Mouse (Mus musculus) lung, postnatal 36 days (tissue): ENCODE results near the gene Gabpa.
A peak's percentile ranks its signal among the peaks of the same experiment; 100 is the strongest.

ENCODE experiments used
- DNase-seq: peaks from one replicate; pipeline ENCODE4 v3.0.0; 2022; ENCODE audit warnings: mixed read lengths

The Gabpa gene

DNA sequence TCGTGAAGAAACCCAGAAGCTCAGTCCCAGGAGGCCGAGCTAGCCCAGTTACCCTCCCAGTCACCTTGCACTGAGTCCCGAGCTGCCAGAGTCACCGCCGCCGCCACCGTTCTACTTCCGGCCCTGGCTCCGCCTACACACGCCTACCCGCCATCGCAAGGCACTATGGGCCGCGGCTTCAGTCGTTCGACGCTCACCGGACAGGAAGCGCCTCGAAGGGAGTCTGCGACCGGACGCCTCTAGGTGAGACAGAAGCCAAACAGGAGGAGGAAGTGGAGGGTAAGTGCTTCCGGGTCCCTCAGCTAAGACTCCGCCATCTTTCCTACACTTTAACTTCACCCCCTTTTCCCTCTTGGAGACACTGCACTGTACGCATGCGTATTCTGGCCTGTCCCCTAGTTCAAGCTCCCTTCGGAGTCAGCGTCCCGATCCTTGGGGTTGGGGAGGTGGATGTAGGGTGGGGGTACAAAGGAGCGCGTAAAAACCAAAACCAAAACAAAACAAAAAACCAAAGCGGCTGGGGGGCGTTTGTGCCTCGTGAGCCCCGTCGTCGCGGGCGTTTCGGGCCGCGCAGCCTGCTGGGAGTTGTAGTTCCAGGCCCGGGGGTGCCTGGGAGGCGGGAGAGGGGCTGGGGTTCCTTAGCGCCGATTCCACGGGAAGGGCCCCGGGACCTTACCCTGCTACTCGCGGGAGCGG is at the start of gene Gabpa:
Gabpa (plus strand) TSS at position 181 of the 696 bp plus-strand sequence.
- peak; percentile 96 for DNase-seq

DNA sequence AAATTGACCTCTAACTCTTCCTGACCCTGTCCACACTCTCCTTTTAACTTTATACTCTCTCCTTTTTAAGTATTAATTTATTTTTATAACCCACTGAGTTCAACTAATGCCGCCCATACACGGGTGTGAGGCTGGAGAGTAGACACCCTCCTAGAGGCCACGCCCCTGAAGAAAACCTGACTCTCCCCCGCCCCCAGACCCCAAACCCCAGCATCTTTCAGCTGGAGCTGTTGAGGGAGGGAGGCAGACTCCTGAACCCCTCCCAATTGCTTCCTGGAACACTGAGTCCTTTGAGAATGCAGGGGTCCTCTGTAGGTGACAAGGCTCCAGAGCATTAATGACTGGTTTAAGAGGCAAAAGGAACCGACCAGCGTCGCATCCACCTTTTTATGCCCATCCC is 49.8 kb upstream of the Gabpa start:
- DNase-seq = no peak

DNA sequence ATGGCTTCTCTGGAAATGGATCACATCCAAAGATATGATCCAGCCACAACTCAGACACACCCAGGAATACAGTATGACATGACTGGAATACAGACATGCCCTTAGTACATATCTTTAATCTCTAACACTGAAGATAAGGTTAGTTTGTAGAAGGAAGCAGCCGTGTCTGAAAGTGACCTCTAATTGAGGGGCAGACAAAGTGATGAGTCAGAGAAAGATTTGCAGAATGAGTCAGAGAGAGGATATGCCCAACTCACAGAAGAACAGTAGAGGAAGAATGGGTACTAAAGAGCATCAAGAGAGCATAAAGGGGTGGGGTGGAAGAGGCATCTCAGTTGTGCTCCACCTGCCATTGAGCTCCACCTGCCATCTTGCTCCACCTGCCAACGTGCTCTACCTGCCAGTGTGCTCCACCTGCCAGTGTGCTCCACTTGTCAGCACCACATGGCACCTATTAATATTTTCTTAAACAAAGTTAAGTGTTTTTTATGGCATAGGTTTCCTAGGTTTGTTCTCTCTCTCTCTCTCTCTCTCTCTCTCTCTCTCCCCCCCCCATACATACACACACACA is 44.0 kb upstream of the Gabpa start:
- no peak for DNase-seq

DNA sequence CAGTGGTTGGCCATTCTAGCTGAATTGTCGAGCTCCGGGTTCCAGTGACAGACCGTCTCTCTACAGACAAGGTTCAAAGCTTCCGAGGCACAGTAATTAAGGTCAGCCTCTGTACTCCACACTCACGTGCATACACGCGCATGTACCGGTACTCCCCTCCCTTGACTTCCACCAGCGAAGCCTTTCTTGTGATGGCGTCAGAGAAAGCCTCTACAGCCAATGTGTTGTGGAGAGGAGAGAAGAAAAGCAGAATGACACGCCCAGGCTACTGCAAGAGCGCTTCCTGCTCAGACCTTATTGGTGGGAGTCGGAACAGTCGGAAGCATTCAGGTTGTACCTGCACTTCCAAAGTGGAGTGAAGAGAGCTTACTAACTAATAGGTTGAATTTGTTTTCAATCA is 41.3 kb upstream of the Gabpa start:
- DNase-seq = no peak

DNA sequence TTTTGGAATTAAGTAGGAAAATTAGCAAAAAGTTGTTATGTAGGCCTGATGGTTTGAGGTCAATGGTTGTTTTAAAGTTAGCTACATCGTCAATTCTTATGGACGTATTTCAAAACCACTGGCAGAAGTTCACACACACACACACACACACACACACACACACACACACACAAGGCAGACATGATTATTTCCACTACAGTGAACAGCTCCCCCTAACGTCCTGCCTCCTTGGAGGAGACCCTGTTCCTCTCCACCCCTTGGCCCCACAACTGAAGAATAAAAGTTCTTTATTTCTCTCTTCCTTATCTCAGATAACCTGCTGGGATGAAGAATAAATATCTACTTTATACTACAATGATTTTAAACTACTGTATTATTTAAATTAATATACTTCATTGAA is 39.4 kb upstream of the Gabpa start:
- peak; percentile 22 for DNase-seq

DNA sequence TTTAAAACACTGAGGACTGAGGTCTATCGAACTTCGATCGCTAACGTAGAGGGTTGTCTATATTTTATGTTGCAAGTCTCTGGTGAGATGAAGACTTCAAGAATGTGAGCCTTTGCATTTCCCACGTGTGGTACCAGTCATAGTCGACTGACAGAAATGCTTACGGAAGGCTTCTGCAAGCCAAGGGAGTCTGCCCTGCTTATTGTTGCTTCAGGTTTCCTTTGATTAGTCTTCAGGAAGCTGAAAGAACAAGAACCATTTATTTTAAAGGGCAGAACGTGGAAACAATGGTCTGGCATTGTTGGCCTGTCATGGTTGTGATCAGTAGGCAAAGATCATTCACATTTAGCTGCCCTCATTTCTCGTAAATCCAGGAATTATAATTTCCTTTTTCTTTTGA is 38.0 kb upstream of the Gabpa start:
- DNase-seq = peak; percentile 35

DNA sequence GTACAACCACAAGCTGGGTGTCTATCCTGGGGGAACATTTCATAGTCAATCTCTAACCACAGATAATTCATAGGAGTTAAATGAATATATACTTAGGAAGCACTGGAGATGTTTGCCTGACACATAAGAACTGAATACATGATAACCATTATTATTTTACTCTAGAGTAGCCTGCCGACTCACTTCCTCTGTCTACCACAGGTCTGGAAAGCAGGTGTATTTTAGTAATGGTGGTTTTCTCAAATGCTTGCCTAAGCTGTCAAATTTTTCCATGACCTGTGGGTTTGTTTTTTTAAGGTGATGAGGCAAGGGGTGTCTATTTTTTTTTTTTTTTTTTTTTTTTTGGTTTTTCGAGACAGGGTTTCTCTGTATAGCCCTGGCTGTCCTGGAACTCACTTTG is 34.7 kb upstream of the Gabpa start:
- no peak for DNase-seq

DNA sequence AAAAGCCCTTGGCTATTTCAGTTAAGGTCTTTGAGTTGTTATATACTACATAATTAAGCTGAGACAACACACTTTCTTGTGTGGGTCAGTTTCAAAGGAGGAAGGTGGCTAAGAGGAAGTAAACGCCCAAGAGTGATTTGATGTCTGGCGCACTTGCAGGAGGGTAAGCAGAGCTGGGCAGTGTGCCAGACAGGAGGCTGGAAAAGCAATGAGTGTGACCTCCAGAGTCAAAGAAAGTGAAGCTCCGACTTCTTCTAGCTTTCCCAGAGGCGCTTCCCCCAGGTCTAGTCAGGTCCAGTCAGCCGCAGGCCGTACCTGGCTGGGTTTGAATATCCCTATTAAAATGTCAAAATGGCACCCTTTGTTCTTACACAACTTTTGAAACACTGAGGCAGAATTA is 32.5 kb upstream of the Gabpa start:
- peak; percentile 78 for DNase-seq

DNA sequence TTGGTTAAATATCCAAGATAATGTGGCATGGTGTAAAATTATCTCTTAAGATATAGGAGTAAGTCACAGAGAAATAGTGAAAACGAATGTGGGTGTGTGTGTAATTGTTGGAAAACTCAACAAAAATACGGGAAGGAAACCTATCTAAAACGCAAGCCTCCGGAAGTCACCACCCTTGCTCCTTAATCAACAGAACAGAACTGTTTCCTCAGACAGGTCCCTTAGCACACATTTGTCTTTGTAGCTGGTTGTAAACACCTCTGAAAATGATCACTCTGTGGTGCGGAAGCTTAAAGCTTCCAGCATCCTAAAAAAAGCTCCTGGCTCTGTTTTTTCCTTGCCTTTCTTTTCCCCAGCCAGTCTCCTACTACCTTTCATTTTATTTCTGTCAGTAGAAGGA is 29.9 kb upstream of the Gabpa start:
- peak; percentile 44 for DNase-seq

DNA sequence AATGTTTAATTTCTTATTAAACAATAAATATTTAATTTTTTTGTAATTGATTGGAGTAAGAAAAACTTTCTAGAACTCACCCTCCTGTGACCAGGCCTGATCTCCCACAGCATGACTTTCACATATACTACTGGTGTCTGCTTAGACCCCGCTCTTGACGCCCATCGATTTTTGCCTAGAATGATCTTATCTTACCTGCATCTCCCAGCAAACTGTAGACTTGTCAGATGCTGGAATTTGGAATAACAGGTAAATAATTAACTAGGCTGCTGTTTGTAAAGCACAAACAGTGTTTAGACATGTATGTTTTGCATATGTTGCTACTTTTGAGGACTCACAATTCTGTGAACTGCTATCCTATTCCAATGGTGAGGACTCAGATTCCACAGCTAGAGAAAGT is 28.6 kb upstream of the Gabpa start:
- DNase-seq = no peak

DNA sequence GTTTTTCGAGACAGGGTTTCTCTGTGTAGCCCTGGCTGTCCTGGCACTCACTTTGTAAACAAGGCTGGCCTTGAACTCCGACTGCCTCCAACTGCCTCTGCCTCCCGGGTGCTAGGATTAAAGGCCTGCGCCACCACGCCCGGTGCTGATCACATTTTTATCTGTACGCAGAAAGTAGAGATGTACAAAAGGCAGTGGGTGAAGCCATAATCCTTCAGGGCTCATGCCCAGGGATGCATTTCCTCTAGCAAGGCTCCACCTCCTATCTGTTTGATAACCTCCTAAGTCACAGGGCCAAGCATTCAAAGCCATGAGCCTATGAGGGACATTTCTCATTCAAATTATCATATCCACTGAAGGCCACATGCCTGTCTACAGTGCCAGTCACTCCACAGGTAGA is 26.9 kb upstream of the Gabpa start:
- no peak for DNase-seq

DNA sequence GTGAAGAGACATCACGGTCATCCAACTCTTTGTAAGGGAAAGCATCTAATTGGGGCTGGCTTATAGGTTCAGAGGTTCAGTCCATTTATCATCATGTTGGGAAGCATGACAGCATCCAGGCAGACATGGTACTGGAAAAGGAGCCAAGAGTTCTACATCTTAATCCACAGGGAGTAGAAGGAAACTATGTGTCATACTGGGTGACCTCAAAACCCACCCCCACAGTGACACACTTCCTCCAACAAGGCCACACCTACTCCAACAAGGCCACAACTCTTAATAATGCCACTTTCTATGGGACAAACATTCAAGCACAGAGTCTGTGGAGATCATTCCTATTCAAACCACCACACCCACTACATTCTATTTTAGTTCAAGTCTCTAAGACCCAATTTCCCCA is 24.5 kb upstream of the Gabpa start:
- no peak for DNase-seq

DNA sequence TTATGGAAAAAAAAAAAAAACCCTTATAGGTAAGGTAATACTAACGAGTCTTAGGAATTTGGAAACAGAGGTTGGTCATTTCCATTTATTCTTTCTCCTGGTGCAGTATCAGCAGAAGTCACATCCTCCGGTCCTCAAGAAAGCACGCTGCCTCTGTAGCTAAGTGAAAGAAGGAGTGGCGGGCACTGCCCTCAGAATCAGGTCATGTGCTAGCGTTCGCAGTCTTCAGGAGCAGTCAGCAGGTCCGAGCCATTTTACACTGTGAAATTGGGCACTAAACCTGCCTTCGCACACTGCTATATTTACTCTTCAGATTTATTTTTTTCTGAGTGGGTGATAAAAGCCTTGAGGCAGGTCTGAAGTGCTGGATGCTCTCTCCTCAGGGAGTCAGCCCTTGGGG is 20.9 kb upstream of the Gabpa start:
- DNase-seq = no peak

DNA sequence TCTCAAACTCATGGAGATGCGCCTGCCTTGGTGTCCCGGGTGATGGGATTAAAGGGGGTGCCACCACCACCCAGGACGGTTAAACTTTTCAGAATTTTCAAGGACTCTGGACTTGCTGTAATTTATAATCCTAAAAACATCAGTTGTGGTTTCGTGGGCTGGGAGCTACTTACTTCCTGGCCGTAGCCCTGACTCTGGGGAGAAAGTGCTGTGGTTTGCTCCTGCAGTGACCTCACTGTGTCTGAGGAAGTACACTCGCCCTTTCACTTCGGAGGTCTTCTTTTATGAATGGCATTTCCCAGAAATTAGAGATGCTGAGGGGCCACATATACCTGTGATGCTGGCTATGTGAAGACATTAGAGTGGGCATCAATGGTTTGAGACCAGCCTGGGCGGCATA is 20.2 kb upstream of the Gabpa start:
- DNase-seq = no peak

DNA sequence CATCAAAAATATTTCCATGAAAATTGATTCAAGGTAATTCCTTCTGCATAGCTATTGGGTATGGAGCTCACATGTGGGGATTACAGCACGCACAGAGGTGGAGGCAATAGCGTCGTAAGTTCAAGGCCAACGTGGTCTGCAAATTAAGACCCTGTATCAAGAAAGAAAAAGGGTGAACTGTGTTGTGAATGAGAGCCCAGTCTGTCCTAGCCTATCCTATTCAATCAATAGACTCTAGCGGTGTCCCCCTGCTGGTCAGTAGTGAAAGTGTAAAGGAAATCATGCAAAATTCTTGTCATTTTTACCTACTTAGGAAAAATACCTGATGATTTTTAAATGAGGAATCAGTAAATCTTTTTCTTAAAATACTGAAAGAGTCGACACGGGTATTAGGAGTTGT is 17.3 kb upstream of the Gabpa start:
- peak; percentile 61 for DNase-seq

DNA sequence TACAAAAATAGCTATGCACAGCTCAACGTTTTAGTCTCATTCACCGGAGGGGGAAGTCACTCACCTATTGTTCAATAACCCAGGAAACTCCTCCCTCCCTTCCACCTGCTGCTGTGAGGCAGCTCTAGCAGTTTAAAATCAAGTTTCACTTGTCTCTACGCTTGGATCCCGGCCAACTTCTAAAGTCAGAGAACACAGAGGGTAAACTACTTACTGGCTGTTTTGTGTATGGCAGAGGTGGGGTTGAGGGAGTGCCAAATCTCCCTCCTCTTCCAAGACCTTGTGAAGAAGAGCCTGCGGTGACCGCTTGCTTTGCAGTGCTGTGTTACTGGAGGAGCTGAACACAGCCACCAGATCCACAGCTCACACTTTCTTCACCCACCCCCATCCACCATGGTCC is 9.7 kb upstream of the Gabpa start:
- peak; percentile 79 for DNase-seq

DNA sequence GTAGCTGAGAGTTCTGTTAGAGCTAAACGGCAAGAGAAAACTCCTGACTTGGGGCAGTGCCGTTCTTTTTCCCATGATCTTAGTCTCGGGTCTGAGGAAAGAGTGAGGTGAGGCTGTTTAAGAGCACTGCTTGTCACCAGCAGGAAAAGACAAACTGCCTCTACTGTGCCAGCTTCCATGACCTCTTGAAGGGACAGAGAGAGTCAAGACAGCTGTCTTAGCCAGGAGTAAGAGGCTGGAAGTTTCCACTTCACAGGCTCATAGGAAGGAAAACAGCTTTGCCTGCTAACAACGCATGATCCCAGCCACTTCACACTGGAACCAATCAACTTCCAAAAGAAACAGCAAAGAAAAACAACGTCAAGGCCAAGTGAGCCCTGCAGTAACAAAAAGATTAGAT is 3.0 kb upstream of the Gabpa start:
- DNase-seq = no peak

DNA sequence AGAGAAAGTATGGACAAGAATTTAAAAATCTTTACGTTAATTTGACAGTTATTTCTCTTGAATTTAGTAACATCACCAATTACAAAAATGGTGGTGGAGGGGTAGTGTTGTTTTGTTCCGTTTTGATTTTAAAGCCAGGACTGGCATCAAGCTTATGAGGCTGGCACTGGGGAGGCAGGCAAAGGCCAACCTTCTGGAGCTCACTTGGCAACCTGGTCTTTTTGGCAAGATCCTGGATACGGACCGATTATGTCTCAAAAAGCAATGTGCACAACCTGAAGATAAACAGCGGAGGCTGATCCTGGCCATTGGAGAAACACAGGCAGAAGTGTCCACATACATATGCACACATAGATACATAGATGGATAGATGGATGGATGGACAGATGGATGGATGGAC is 2.0 kb upstream of the Gabpa start:
- no peak for DNase-seq

DNA sequence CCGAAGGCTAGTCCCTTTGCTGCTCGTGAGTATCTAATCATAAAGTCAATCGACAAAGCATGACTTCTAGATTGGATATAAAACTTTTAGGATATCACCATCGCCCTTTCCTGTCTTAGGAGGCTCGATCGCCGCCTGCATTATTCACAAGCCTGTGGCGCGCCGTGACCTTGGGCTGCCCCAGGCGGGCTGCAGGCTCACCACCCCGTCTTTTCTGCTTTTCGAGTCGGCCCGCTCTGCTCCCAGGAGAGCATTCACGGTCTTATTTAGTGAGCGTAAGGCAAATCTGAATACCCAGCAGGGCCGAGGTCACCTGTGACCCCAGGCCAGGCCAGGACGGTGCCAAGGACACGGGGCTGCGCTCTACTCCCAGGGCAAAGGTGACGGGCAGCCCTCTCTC is 381 bp upstream of the Gabpa start:
- no peak for DNase-seq

DNA sequence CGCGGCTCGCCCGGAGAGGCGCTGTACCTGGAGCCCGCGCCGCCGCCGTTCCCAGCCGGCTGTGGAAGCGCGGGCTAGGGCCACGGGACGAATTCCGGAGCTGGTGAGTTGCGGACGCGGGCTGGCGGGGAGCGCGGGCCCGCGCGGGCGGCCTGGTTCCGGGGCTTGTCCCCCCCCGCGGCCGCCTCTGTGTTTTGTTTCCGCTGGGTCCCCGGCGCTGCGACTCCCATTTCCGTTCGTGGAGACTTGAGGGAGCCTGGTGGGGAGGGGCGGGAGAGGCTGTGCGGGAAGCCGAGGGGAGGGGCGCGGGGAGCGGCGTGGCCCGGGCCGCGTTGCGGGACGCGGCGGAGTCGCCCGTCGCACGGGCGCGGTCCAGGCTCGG is 707 bp downstream of the Gabpa start, which contains the start of gene Atp5j:
Atp5j (minus strand) TSS at position 185 of the 382 bp plus-strand sequence.
- peak; percentile 93 for DNase-seq

DNA sequence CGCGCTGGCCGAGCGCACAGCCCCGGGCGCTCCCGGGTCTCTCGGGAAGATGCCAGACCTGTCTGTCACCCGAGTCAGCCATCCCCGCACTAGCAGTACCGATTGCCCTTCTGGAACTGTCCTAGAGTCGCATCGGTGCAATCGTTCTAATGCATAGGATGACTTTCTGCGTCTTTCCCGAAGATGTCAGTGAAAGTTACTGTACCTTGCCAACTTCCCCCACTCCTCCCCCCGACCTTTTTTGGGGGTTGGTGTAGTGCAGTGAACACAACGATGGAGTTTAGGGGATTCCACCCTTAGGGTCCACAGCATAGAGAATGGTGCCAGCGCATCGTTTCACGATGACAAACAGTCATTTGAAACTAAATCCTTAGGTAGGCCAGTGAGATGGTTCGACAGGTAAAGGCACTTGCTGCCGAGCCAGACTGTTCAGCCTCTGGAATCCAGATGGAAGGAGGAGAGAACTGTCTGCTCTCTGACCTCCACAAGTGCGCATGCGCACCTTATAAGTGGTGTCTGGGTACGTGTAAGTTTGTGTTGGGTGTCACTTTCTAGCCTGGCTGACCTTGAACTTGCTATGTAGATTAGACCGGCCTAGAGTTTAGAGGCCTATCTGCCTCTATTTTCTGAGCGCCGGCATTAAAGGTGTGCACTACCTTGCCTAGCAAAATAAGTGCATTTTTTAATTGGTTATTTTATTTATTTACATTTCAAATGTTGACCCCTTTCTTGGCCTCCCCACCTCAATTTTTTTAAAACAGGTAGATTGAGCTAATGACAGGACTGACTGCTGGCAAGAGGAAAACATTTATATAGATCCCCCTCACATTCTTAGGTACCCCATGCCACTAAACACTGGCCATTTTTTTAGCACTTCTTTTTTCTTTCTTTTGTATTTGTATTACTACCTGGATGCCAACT is 1.4 kb downstream of the Gabpa start:
- peak; percentile 67 for DNase-seq

DNA sequence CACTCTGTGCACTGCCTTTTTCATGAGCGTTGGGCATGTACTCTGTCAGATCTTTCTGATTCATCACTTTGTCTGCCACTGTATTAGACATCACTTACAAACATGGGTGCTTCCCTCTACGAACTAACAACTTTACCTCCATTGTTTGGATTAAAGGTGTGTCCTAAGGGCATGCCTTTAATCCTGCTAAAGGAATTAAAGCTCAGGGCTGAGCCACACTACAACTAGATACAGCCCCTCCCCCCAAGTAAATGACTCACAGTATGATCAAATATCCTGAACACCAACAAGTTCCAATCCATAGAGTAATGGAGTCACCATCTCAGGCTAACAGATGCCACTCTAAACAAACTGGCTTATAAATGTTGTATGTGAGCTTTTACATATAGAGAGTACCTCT is 3.9 kb downstream of the Gabpa start:
- DNase-seq = no peak

DNA sequence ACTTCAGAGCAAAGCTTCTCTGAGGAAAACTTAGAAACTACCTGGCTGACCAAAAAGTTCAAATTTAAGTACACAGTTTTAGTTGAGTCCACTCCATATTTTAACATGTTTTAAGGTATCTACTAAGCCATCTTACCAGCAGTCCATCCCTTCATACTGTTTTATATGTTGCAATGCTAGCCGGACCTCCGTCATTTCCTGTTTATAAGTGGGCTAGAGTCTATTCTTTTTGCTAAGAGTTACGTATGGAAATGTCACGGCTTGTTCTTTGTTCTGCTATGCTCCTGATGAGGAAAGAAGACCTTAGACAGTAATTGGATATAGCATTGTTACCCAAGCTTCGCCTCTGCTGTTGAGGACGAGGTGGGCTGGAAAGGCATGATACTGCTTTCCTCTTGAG is 18.8 kb downstream of the Gabpa start:
- DNase-seq = no peak

DNA sequence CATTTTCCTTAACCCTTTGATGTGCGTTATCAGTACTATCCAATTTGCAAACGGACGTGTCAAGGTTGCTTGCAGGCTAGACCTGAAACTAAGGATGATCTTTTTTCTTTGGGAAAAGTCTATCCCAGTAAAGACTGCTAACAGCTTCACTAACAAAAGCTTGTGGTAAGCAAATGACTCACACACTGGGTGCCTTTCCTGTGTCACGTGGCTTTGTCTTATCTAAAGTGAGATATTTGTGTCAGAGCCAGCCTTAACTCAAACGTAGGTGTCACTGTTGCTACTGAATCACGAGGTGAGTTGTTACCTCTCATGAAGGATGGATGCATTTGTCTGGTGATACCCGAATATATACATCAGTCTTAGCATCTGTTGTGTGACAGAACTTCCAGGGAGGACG is 29.9 kb downstream of the Gabpa start:
- DNase-seq = no peak
